ENCODE assay signal across 22 mouse cellular contexts in genomic region chr10:119463345-119463744, GRCm38 (mm10). TPM values are rescaled to one million over a fixed set of nuclear protein-coding genes. Genes with fewer than 3 reads are reported as not detected.
A peak's percentile ranks its signal among the peaks of the same experiment; 100 is the strongest.
DNase-seq lines count a peak whose midpoint lies in the region; ATAC-seq lines count a peak whose summit lies in the region.
"Had no signal": no experiment of that assay in that cellular context is flagged by ENCODE, and none has a peak within 500 bp of the region (broad histone marks: within the 10 kb centered on the region; RNA-seq: fewer than 3 reads in every experiment).

No protein-coding gene starts in this region.

- no peaks in the 10 kb centered on the region for H3K9me3 ChIP-seq in heart, embryonic 11.5 days (replicated peaks; ENCODE audit: control insufficient read depth, low read length)
- no peaks in the 10 kb centered on the region for H3K9me3 ChIP-seq in liver, embryonic 12.5 days (replicated peaks)
- H3K9me3 ChIP-seq: embryonic facial prominence, embryonic 13.5 days; forebrain, embryonic 13.5 days; hindbrain, embryonic 12.5 days had no signal

- H3K9ac ChIP-seq in heart, embryonic 11.5 days (ENCODE audit: low read depth, low read length): no peak overlapping the region
- no peak overlapping the region for H3K9ac ChIP-seq in liver, embryonic 12.5 days
- H3K9ac ChIP-seq: embryonic facial prominence, embryonic 13.5 days; forebrain, embryonic 13.5 days; forebrain, postnatal 0 days; hindbrain, embryonic 12.5 days had no signal

- 48% methylated on average over 7 of the region's 7 CpGs for WGBS in heart, embryonic 11.5 days (ENCODE audit: insufficient replicate concordance)
- WGBS in liver, embryonic 12.5 days (ENCODE audit: insufficient replicate concordance): 51% methylated on average over 7 of the region's 7 CpGs

- no peaks in the 10 kb centered on the region for H3K27me3 ChIP-seq in heart, embryonic 11.5 days (ENCODE audit: control insufficient read depth, insufficient read depth, low read length)
- peaks cover 10% of the 10 kb centered on the region; the same call in 1 of the 2 replicates for H3K27me3 ChIP-seq in liver, embryonic 12.5 days (replicated peaks)
- H3K27me3 ChIP-seq: embryonic facial prominence, embryonic 13.5 days; hindbrain, embryonic 12.5 days had no signal

- ATAC-seq in heart, embryonic 11.5 days (replicated peaks; ENCODE audit: insufficient number of reproducible peaks, low FRiP score, low TSS enrichment): 0 out of 2 replicates have a peak, but pooled peaks have one; percentile 10
- ATAC-seq in liver, embryonic 12.5 days: no peak
- ATAC-seq: forebrain, embryonic 13.5 days; forebrain, postnatal 0 days; hindbrain, embryonic 16.5 days; inflammation-experienced regulatory T-cells, adult 6 months; intestine, postnatal 0 days had no signal

- H3K36me3 ChIP-seq in heart, embryonic 11.5 days (ENCODE audit: control insufficient read depth, insufficient read depth, low read length): no peaks in the 10 kb centered on the region
- no peaks in the 10 kb centered on the region for H3K36me3 ChIP-seq in liver, embryonic 12.5 days
- H3K36me3 ChIP-seq: embryonic facial prominence, embryonic 13.5 days; hindbrain, embryonic 12.5 days had no signal

- peak overlapping the region; percentile 30; the same call in 1 of the 2 replicates for H3K27ac ChIP-seq in heart, embryonic 11.5 days (ENCODE audit: low read depth, low read length)
- no peak overlapping the region for H3K27ac ChIP-seq in liver, embryonic 12.5 days
- H3K27ac ChIP-seq: embryonic facial prominence, embryonic 13.5 days; forebrain, embryonic 13.5 days; hindbrain, embryonic 12.5 days had no signal

- intact Hi-C loops in heart, postnatal 25 days (cut with DNase I): no loop called here
- intact Hi-C loops in heart, postnatal 10 days (cut with DNase I): no loop called here

- peak; percentile 33 to 41 for DNase-seq in heart, adult 18-20 months
- DNase-seq in heart, postnatal 25 days (ENCODE audit: low spot score): no peak
- peak; percentile 60 to 65 for DNase-seq in heart, postnatal 10 days
- DNase-seq in kidney, postnatal 36 days: no peak
- no peak for DNase-seq in adrenal gland, adult 18-20 months (ENCODE audit: low spot score in 2 of 2)
- DNase-seq: adrenal gland, postnatal 14 days; cerebellum, adult 18-20 months; cerebellum, adult 9-11 months; cerebellum, postnatal 36 days; forebrain, postnatal 0 days; gastrocnemius, postnatal 25 days had no signal

- no peak overlapping the region for H3K4me3 ChIP-seq in heart, embryonic 11.5 days (ENCODE audit: low read depth, low read length)
- H3K4me3 ChIP-seq in liver, embryonic 12.5 days: no peak overlapping the region
- H3K4me3 ChIP-seq: embryonic facial prominence, embryonic 13.5 days; forebrain, embryonic 13.5 days; hindbrain, embryonic 12.5 days had no signal

- peak overlapping the region; percentile 3; the same call in 1 of the 2 replicates for H3K4me2 ChIP-seq in heart, embryonic 11.5 days
- H3K4me2 ChIP-seq in liver, embryonic 12.5 days: no peak overlapping the region
- H3K4me2 ChIP-seq: embryonic facial prominence, embryonic 13.5 days; forebrain, embryonic 13.5 days; hindbrain, embryonic 12.5 days had no signal

- H3K4me1 ChIP-seq in heart, embryonic 11.5 days (ENCODE audit: control insufficient read depth, insufficient read depth, low read length): peaks cover 21% of the 10 kb centered on the region
- H3K4me1 ChIP-seq in liver, embryonic 12.5 days: no peaks in the 10 kb centered on the region
- H3K4me1 ChIP-seq: hindbrain, embryonic 12.5 days had no signal

RNA-seq across cellular contexts. Expression of gene Grip1, which starts 9.7 kb away (rescaled TPM):
- under 1 TPM; 0.50 to 0.59 TPM for total RNA-seq in heart, adult 18-20 months (2021)
- total RNA-seq in heart, postnatal 25 days (2021): under 1 TPM; 0.61 to 0.62 TPM
- 4.4 and 4.9 TPM in 2 replicates for polyA plus RNA-seq in heart, embryonic 11.5 days (2014; fragmentation: Nextera tagmentation; extraction: Ambion mirVana)
- total RNA-seq in heart, postnatal 10 days (2021): 1 to 10 TPM; 1.0 to 1.4 TPM
- total RNA-seq in adrenal gland, adult 18-20 months (2021): under 1 TPM; 0.29 to 0.30 TPM
- 0.86 and 1.1 TPM in 2 replicates for polyA plus RNA-seq in liver, embryonic 12.5 days (2016; fragmentation: Nextera tagmentation; extraction: Ambion mirVana)
- total RNA-seq: gastrocnemius, adult 18-20 months; granulocyte monocyte progenitor cell, adult 5-6 weeks; MEL had no signal

Comparison
In these comparisons a context has a peak if more than half of its experiments do, and no peak if none do; other contexts are left out.
1. DNase-seq: peak in heart, adult 18-20 months (2 of 2) and heart, postnatal 10 days (2 of 2); none in heart, postnatal 25 days (single experiment), kidney, postnatal 36 days (0 of 2) and adrenal gland, adult 18-20 months (0 of 2).